Mouse (Mus musculus) spleen, adult 2 months (tissue): ENCODE measurements at regions not wholly inside any gene's neighbourhood (a gene's known extent, or its start where the extent isn't known, plus 50 kb on each side); places are given as distances from the start of the nearest gene placed in this dataset.

Source experiments
- CTCF ChIP-seq: fragments of 200-500 bp; IDR thresholded peaks from 2 replicates; pipeline ENCODE4 v1.5.1; 2011; ENCODE audit warnings: mild to moderate bottlenecking, inconsistent platforms; ENCODE audit not compliant: insufficient read depth, insufficient read length, insufficient replicate concordance; ENCODE audit errors: extremely low read depth
- POLR2A ChIP-seq: fragments of 200-500 bp; IDR thresholded peaks from 2 replicates; pipeline ENCODE4 v1.6.1; 2011; ENCODE audit warnings: low read depth, low read length, inconsistent platforms

DNA sequence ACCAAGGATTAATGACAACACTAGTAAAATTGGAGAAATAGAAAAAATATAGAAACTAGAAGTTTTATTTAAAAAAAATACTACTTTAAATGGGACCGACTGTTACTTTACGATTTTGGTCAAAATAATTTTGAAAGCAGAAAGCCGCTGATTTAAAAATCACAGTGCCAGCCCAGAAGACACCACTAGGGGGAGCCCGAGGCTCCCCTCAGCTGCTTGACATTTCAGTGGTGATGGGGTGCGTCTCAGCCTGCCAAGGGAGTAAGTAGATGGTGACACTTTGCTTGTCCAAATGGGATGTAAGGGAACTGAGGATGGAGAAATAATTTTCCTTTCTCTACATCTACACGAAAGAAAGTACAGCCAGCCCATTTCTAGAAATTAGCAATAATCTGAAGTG lies 257.0 kb downstream of the Ankrd50 start:
- peak; percentile 80; the same call in 1 of the 2 replicates for TF ChIP-seq CTCF
- no peak for TF ChIP-seq POLR2A
